Mouse (Mus musculus) heart, embryonic 10.5 days (tissue): ENCODE results near the gene Tmem120b. TPM values are rescaled to one million over a fixed set of nuclear protein-coding genes. Genes with fewer than 3 reads are reported as not detected.

Experiments used
- DNase-seq: peaks from one replicate; pipeline ENCODE4 v3.0.0-alpha.2; 2017; ENCODE audit warnings: low spot score
- H3K27ac ChIP-seq: fragments of 300-500 bp; sonication (generic); 2 replicates; pipeline ENCODE4 v1.5.1; 2016; ENCODE audit warnings: mild to moderate bottlenecking
- H3K27me3 ChIP-seq: fragments of 300-500 bp; sonication (generic); 2 replicates; pipeline ENCODE4 v1.6.1; 2016; ENCODE audit warnings: mild to moderate bottlenecking; ENCODE audit not compliant: poor library complexity, insufficient read depth, severe bottlenecking
- H3K36me3 ChIP-seq: fragments of 300-500 bp; sonication (generic); 2 replicates; pipeline ENCODE4 v1.6.1; 2016; ENCODE audit warnings: mild to moderate bottlenecking, moderate library complexity
- H3K4me1 ChIP-seq: fragments of 300-500 bp; sonication (generic); 2 replicates; pipeline ENCODE4 v1.6.1; 2016; ENCODE audit warnings: mild to moderate bottlenecking
- H3K4me3 ChIP-seq: fragments of 300-500 bp; sonication (generic); 2 replicates; pipeline ENCODE4 v1.5.1; 2016; ENCODE audit warnings: mild to moderate bottlenecking, moderate library complexity
- H3K9me3 ChIP-seq: fragments of 300-500 bp; sonication (generic); 2 replicates; pipeline ENCODE4 v1.6.1; 2016; ENCODE audit warnings: mild to moderate bottlenecking, moderate library complexity
- WGBS: fragments of 180-500 bp; shearing (Covaris S2); methylation state at CpG from one replicate; pipeline ENCODE4 v1.1.7; 2016; 5-methylcytosine and 5-hydroxymethylcytosine counted together
- polyA plus RNA-seq: library from polyadenylated mRNA; unstranded; fragments of >200 nt; fragmentation: Nextera tagmentation; extraction: Ambion mirVana; gene quantifications from 2 replicates; pipeline ENCODE4 v1.2.1, GENCODE M21; 2016

The Tmem120b gene
- polyA plus RNA-seq, 1 experiment from 2014 or later: 14.3 TPM

- Histone ChIP-seq H3K9me3 (no peaks in the 10 kb centered on the region), H3K36me3 (no peaks in the 10 kb centered on the region), H3K4me1 (peaks cover 42% of the 10 kb centered on the region), H3K27ac (no peak overlapping the region), H3K27me3 (no peaks in the 10 kb centered on the region), H3K4me3 (no peak overlapping the region)
- 94% methylated on average over 13 of the region's 13 CpGs for whole genome bisulfite sequencing
- DNase-seq: no peak
These were observed 12.3 kb downstream of the Tmem120b start for GRCm38 (mm10) chr5:123080510-123080909.

- Histone ChIP-seq H3K27me3 (no peaks in the 10 kb centered on the region), H3K4me3 (no peak overlapping the region), H3K27ac (no peak overlapping the region; the same call in 1 of the 2 replicates), H3K4me1 (peaks cover 29% of the 10 kb centered on the region; the same call in 1 of the 2 replicates), H3K9me3 (no peaks in the 10 kb centered on the region), H3K36me3 (peaks cover 3% of the 10 kb centered on the region; the same call in 1 of the 2 replicates)
- no peak for DNase-seq
- WGBS: 69% methylated on average over 13 of the region's 13 CpGs
These were observed 15.3 kb downstream of the Tmem120b start for GRCm38 (mm10) chr5:123083340-123084050.

- Histone ChIP-seq H3K9me3 (no peaks in the 10 kb centered on the region), H3K27ac (no peak overlapping the region; the same call in 1 of the 2 replicates), H3K36me3 (peaks cover 16% of the 10 kb centered on the region; the same call in 1 of the 2 replicates), H3K4me1 (peaks cover 21% of the 10 kb centered on the region; the same call in 1 of the 2 replicates), H3K4me3 (no peak overlapping the region), H3K27me3 (no peaks in the 10 kb centered on the region)
- 84% methylated on average over 2 of the region's 2 CpGs for WGBS
- no peak for DNase-seq
These were observed 18.3 kb downstream of the Tmem120b start for GRCm38 (mm10) chr5:123086501-123086900.

- no peak overlapping the region for H3K27ac ChIP-seq
- H3K27me3 ChIP-seq: no peaks in the 10 kb centered on the region
- peaks cover 16% of the 10 kb centered on the region; the same call in 1 of the 2 replicates for H3K36me3 ChIP-seq
- H3K4me1 ChIP-seq: peaks cover 21% of the 10 kb centered on the region
- no peak overlapping the region for H3K4me3 ChIP-seq
- DNase-seq: no peak
- WGBS: 86% methylated on average over 4 of the region's 4 CpGs
- no peaks in the 10 kb centered on the region for H3K9me3 ChIP-seq
These were observed 20.6 kb downstream of the Tmem120b start for GRCm38 (mm10) chr5:123088784-123089183.

- no peak overlapping the region; the same call in 1 of the 2 replicates for H3K27ac ChIP-seq
- H3K4me3 ChIP-seq: no peak overlapping the region
- peaks cover 23% of the 10 kb centered on the region for H3K4me1 ChIP-seq
- peaks cover 16% of the 10 kb centered on the region; the same call in 1 of the 2 replicates for H3K36me3 ChIP-seq
- no peak for DNase-seq
- no peaks in the 10 kb centered on the region for H3K9me3 ChIP-seq
- H3K27me3 ChIP-seq: no peaks in the 10 kb centered on the region
- 88% methylated on average over 10 of the region's 10 CpGs for WGBS
These were observed 22.5 kb downstream of the Tmem120b start for GRCm38 (mm10) chr5:123090560-123091306.

- WGBS: 66% methylated on average over 14 of the region's 14 CpGs
- H3K27ac ChIP-seq: 0 out of 2 replicates have a peak overlapping the region, but pooled peaks have one; percentile 59
- H3K9me3 ChIP-seq: no peaks in the 10 kb centered on the region
- peaks cover 14% of the 10 kb centered on the region for H3K4me1 ChIP-seq
- H3K36me3 ChIP-seq: peaks cover 18% of the 10 kb centered on the region; the same call in 1 of the 2 replicates
- DNase-seq: peak; percentile 88
- H3K27me3 ChIP-seq: no peaks in the 10 kb centered on the region
- no peak overlapping the region for H3K4me3 ChIP-seq
These were observed 24.9 kb downstream of the Tmem120b start for GRCm38 (mm10) chr5:123093077-123093633.

- Histone ChIP-seq H3K36me3 (peaks cover 19% of the 10 kb centered on the region; the same call in 1 of the 2 replicates), H3K9me3 (no peaks in the 10 kb centered on the region), H3K27me3 (no peaks in the 10 kb centered on the region), H3K4me3 (no peak overlapping the region), H3K4me1 (peaks cover 14% of the 10 kb centered on the region), H3K27ac (peak overlapping the region; percentile 59; the same call in 1 of the 2 replicates)
- no peak for DNase-seq
- WGBS: 80% methylated on average over 25 of the region's 25 CpGs
These were observed 26.2 kb downstream of the Tmem120b start for GRCm38 (mm10) chr5:123094238-123094991.

- no peak for DNase-seq
- Histone ChIP-seq H3K4me1 (peaks cover 14% of the 10 kb centered on the region), H3K4me3 (no peak overlapping the region), H3K27ac (no peak overlapping the region), H3K9me3 (no peaks in the 10 kb centered on the region), H3K36me3 (peaks cover 26% of the 10 kb centered on the region; the same call in 1 of the 2 replicates), H3K27me3 (no peaks in the 10 kb centered on the region)
- 87% methylated on average over 8 of the region's 8 CpGs for WGBS
These were observed 28.1 kb downstream of the Tmem120b start for GRCm38 (mm10) chr5:123096299-123096698.

- H3K27me3 ChIP-seq: no peaks in the 10 kb centered on the region
- no peak overlapping the region for H3K27ac ChIP-seq
- DNase-seq: no peak
- peaks cover 21% of the 10 kb centered on the region for H3K4me1 ChIP-seq
- H3K36me3 ChIP-seq: peaks cover 28% of the 10 kb centered on the region; the same call in 1 of the 2 replicates
- H3K4me3 ChIP-seq: no peak overlapping the region
- 82% methylated on average over 2 of the region's 2 CpGs for WGBS
- H3K9me3 ChIP-seq: no peaks in the 10 kb centered on the region
These were observed 30.3 kb downstream of the Tmem120b start for GRCm38 (mm10) chr5:123098487-123098886.

GRCm38 (mm10) chr5:123102376-123102775 lies 34.2 kb downstream of the Tmem120b start:
- Histone ChIP-seq H3K27me3 (no peaks in the 10 kb centered on the region), H3K4me1 (peaks cover 28% of the 10 kb centered on the region), H3K4me3 (no peak overlapping the region), H3K36me3 (peaks cover 32% of the 10 kb centered on the region; the same call in 1 of the 2 replicates), H3K27ac (no peak overlapping the region), H3K9me3 (no peaks in the 10 kb centered on the region)
- 63% methylated on average over 7 of the region's 7 CpGs for WGBS
- no peak for DNase-seq

- H3K27me3 ChIP-seq: no peaks in the 10 kb centered on the region
- no peak overlapping the region for H3K4me3 ChIP-seq
- peaks cover 28% of the 10 kb centered on the region for H3K4me1 ChIP-seq
- H3K36me3 ChIP-seq: peaks cover 26% of the 10 kb centered on the region; the same call in 1 of the 2 replicates
- H3K9me3 ChIP-seq: no peaks in the 10 kb centered on the region
- 67% methylated on average over 8 of the region's 8 CpGs for WGBS
- peak overlapping the region; percentile 45; the same call in 1 of the 2 replicates for H3K27ac ChIP-seq
- no peak for DNase-seq
These were observed 35.3 kb downstream of the Tmem120b start for GRCm38 (mm10) chr5:123103556-123103955.

- H3K27ac ChIP-seq: no peak overlapping the region
- no peak overlapping the region for H3K4me3 ChIP-seq
- no peaks in the 10 kb centered on the region for H3K27me3 ChIP-seq
- 62% methylated on average over 6 of the region's 6 CpGs for WGBS
- H3K36me3 ChIP-seq: peaks cover 16% of the 10 kb centered on the region; the same call in 1 of the 2 replicates
- no peak for DNase-seq
- H3K4me1 ChIP-seq: peaks cover 39% of the 10 kb centered on the region
- no peaks in the 10 kb centered on the region for H3K9me3 ChIP-seq
These were observed 36.6 kb downstream of the Tmem120b start for GRCm38 (mm10) chr5:123104769-123105168.
